Mouse (Mus musculus) MEL (cell line): Measurements from ENCODE around the gene Esam. TPM values are rescaled to one million over a fixed set of nuclear protein-coding genes. Genes with fewer than 3 reads are reported as not detected.
A peak's percentile ranks its signal among the peaks of the same experiment; 100 is the strongest.

Experiments used
- DNase-seq: peaks from one replicate; pipeline ENCODE4 v3.0.0; 2011; ENCODE audit warnings: low read depth, low spot score
- H3K27ac ChIP-seq: 2 replicates; pipeline ENCODE4 v1.5.1; 2012; ENCODE audit warnings: low read depth, mild to moderate bottlenecking, control low read depth, low read length, moderate library complexity; ENCODE audit not compliant: control insufficient read depth
- H3K27me3 ChIP-seq, 2 experiments: fragments of 150-350 bp in 1 of 2; sonication (generic) in 1 of 2; 2 replicates each; pipeline ENCODE4 v1.6.1; 2012; ENCODE audit warnings: low read length in 2 of 2, mild to moderate bottlenecking in 2 of 2, improper control_type of control experiment in 1 of 2, moderate library complexity in 1 of 2; ENCODE audit not compliant: insufficient read depth in 2 of 2, control insufficient read depth in 1 of 2
- H3K36me3 ChIP-seq, 2 experiments: 2 replicates each; pipeline ENCODE4 v1.6.1; 2012 to 2014; ENCODE audit warnings: low read length in 2 of 2, improper control_type of control experiment in 1 of 2, inconsistent platforms in 1 of 2, mild to moderate bottlenecking in 1 of 2; ENCODE audit not compliant: insufficient read depth in 2 of 2, control insufficient read depth in 1 of 2
- H3K4me1 ChIP-seq, 2 experiments: fragments of 150-350 bp in 1 of 2; sonication (generic) in 1 of 2; 2 replicates each; pipeline ENCODE4 v1.6.1; 2012; ENCODE audit warnings: low read length in 2 of 2, improper control_type of control experiment in 1 of 2, mild to moderate bottlenecking in 1 of 2; ENCODE audit not compliant: insufficient read depth in 2 of 2, control insufficient read depth in 1 of 2
- H3K4me3 ChIP-seq, 2 experiments: fragments of 150-350 bp in 1 of 2; sonication (generic) in 1 of 2; 2 replicates each; pipeline ENCODE4 v1.5.1; 2012; ENCODE audit warnings: low read depth in 2 of 2, low read length in 2 of 2, mild to moderate bottlenecking in 2 of 2, moderate library complexity in 2 of 2, control low read depth in 1 of 2, improper control_type of control experiment in 1 of 2; ENCODE audit not compliant: control insufficient read depth in 1 of 2, insufficient read depth in 1 of 2
- H3K79me2 ChIP-seq: 2 replicates; pipeline ENCODE4 v1.6.1; 2012; ENCODE audit warnings: mild to moderate bottlenecking, low read length, moderate library complexity; ENCODE audit not compliant: control insufficient read depth, poor library complexity, insufficient read depth
- H3K9ac ChIP-seq: 2 replicates; pipeline ENCODE4 v1.6.1; 2012; ENCODE audit warnings: low read depth, mild to moderate bottlenecking, control low read depth, low read length, moderate library complexity; ENCODE audit not compliant: control insufficient read depth, poor library complexity, severe bottlenecking
- H3K9me3 ChIP-seq: fragments of 150-350 bp; sonication (generic); replicated peaks from 2 replicates; pipeline ENCODE4 v1.6.1; 2012; ENCODE audit warnings: mild to moderate bottlenecking, low read length, improper control_type of control experiment, moderate library complexity; ENCODE audit not compliant: insufficient read depth
- BHLHE40 ChIP-seq: IDR thresholded peaks from 2 replicates; pipeline ENCODE4 v1.6.1; 2012; ENCODE audit warnings: low read depth, mild to moderate bottlenecking, inconsistent platforms, low read length, improper control_type of control experiment, borderline replicate concordance
- CTCF ChIP-seq, 3 experiments: IDR thresholded peaks in 2 of 3; conservative IDR thresholded peaks in 1 of 3; 2 replicates each; pipeline ENCODE4 v1.5.1; 2011 to 2012; ENCODE audit warnings: low read length in 3 of 3, low read depth in 2 of 3, mild to moderate bottlenecking in 2 of 3, improper control_type of control experiment in 1 of 3, inconsistent platforms in 1 of 3, mixed read lengths in 1 of 3, moderate library complexity in 1 of 3; ENCODE audit not compliant: control insufficient read depth in 1 of 3, insufficient read depth in 1 of 3, poor library complexity in 1 of 3, severe bottlenecking in 1 of 3
- ELF1 ChIP-seq: IDR thresholded peaks from 2 replicates; pipeline ENCODE4 v1.6.1; 2014; ENCODE audit warnings: low read depth, mild to moderate bottlenecking, inconsistent platforms, low read length, improper control_type of control experiment, moderate library complexity
- ETS1 ChIP-seq: IDR thresholded peaks from 2 replicates; pipeline ENCODE4 v1.6.1; 2012; ENCODE audit warnings: low read depth, mild to moderate bottlenecking, inconsistent platforms, low read length, improper control_type of control experiment, moderate library complexity
- GATA1 ChIP-seq: IDR thresholded peaks from 2 replicates; pipeline ENCODE4 v1.6.1; 2011; ENCODE audit warnings: low read depth, low read length, improper control_type of control experiment
- HCFC1 ChIP-seq: IDR thresholded peaks from 2 replicates; pipeline ENCODE4 v1.6.1; 2012; ENCODE audit warnings: low read depth, mild to moderate bottlenecking, inconsistent platforms, low read length, improper control_type of control experiment, moderate library complexity
- MAFK ChIP-seq: IDR thresholded peaks from 2 replicates; pipeline ENCODE4 v1.6.1; 2011; ENCODE audit warnings: low read depth, mild to moderate bottlenecking, low read length, improper control_type of control experiment, borderline replicate concordance
- MAX ChIP-seq: IDR thresholded peaks from 2 replicates; pipeline ENCODE4 v1.6.1; 2011; ENCODE audit warnings: low read length, improper control_type of control experiment
- MXI1 ChIP-seq: IDR thresholded peaks from 2 replicates; pipeline ENCODE4 v1.6.1; 2011; ENCODE audit warnings: mild to moderate bottlenecking, low read depth, low read length, improper control_type of control experiment
- MYB ChIP-seq: IDR thresholded peaks from 2 replicates; pipeline ENCODE4 v1.6.1; 2011; ENCODE audit warnings: mild to moderate bottlenecking, low read depth, low read length, improper control_type of control experiment
- POLR2AphosphoS2 ChIP-seq: IDR thresholded peaks from 2 replicates; pipeline ENCODE4 v1.6.1; 2011; ENCODE audit warnings: low read length, improper control_type of control experiment
- RCOR1 ChIP-seq: IDR thresholded peaks from 2 replicates; pipeline ENCODE4 v1.6.1; 2012; ENCODE audit warnings: low read depth, mild to moderate bottlenecking, inconsistent platforms, low read length, improper control_type of control experiment
- SIN3A ChIP-seq: IDR thresholded peaks from 2 replicates; pipeline ENCODE4 v1.6.1; 2012; ENCODE audit warnings: low read length, improper control_type of control experiment, inconsistent platforms
- SMC3 ChIP-seq: IDR thresholded peaks from 2 replicates; pipeline ENCODE4 v1.6.1; 2011; ENCODE audit warnings: low read depth, low read length, improper control_type of control experiment
- TAL1 ChIP-seq: IDR thresholded peaks from 2 replicates; pipeline ENCODE4 v1.6.1; 2012; ENCODE audit warnings: mild to moderate bottlenecking, inconsistent platforms, low read length, moderate library complexity, mixed read lengths
- TCF12 ChIP-seq: IDR thresholded peaks from 2 replicates; pipeline ENCODE4 v1.6.1; 2014; ENCODE audit warnings: low read depth, mild to moderate bottlenecking, inconsistent platforms, low read length, improper control_type of control experiment, moderate library complexity
- USF2 ChIP-seq, 2 experiments: IDR thresholded peaks; 2 replicates each; pipeline ENCODE4 v1.6.1; 2011 to 2012; ENCODE audit warnings: improper control_type of control experiment in 2 of 2, low read length in 2 of 2, borderline replicate concordance in 1 of 2, inconsistent platforms in 1 of 2, low read depth in 1 of 2, mild to moderate bottlenecking in 1 of 2; ENCODE audit not compliant: insufficient read depth in 1 of 2
- ZMIZ1 ChIP-seq: IDR thresholded peaks from 2 replicates; pipeline ENCODE4 v1.6.1; 2012; ENCODE audit warnings: low read depth, mild to moderate bottlenecking, inconsistent platforms, low read length, improper control_type of control experiment, moderate library complexity
- polyA plus RNA-seq, 2 experiments: library from polyadenylated mRNA; stranded (reverse) in 1 of 2; unstranded in 1 of 2; fragments of >175 nt in 1 of 2; fragments of >200 nt in 1 of 2; gene quantifications; 2 replicates each; pipeline versions ENCODE4 v1.2.1 to v1.2.4; 2012; ENCODE audit warnings: low replicate concordance in 2 of 2, low read depth in 1 of 2; ENCODE audit not compliant: insufficient read length in 2 of 2, insufficient read depth in 1 of 2, missing spikeins in 1 of 2
- total RNA-seq: library from RNA; depleted of rRNA; stranded (reverse); fragments of 300-350 nt; gene quantifications from 2 replicates; pipeline ENCODE4 v1.2.3, GENCODE M21; 2012

Esam gene
- total and polyA plus RNA-seq, 3 experiments, result 0.23 to 0.89 TPM; not detected in 1

DNA sequence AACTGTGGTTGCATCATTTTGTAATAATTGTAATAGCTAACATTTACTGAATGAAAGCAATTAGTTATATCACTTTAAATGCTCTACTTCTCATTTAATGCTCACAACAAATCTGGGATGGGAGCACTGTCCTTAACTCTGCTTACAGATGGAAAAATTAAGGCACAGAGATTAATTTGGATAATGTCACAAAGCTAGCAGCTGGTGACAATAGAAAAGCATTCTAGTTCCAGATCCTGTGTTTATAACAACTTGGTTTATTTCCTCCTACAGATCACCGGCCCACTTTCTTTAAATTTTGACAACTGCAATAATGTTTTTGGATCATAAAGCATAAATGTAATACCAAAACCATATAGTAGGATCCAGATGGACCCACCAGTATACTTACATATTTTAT lies 21.9 kb upstream of the Esam start:
- no peaks in the 10 kb centered on the region for H3K27me3 ChIP-seq
- H3K9ac ChIP-seq, result no peak overlapping the region
- H3K36me3 ChIP-seq, result no peaks in the 10 kb centered on the region; a peak in 1 of 4 replicates
- H3K79me2 ChIP-seq, result peaks cover 3% of the 10 kb centered on the region
- no peak overlapping the region for H3K4me3 ChIP-seq
- no peak for DNase-seq
- H3K27ac ChIP-seq, result no peak overlapping the region
- TF ChIP-seq SIN3A, result no peak
- TF ChIP-seq MAX, result no peak
- no peak for TF ChIP-seq TAL1
- TF ChIP-seq RCOR1, result no peak
- TF ChIP-seq POLR2AphosphoS2, result no peak
- TF ChIP-seq ZMIZ1, result no peak
- no peak for TF ChIP-seq ETS1
- TF ChIP-seq TCF12, result no peak
- TF ChIP-seq MAFK, result no peak
- TF ChIP-seq GATA1, result no peak
- no peak for TF ChIP-seq BHLHE40
- TF ChIP-seq MYB, result no peak
- TF ChIP-seq MXI1, result no peak
- TF ChIP-seq ELF1, result no peak
- no peak for TF ChIP-seq HCFC1
- H3K9me3 ChIP-seq, result no peaks in the 10 kb centered on the region
- H3K4me1 ChIP-seq, result no peaks in the 10 kb centered on the region

DNA sequence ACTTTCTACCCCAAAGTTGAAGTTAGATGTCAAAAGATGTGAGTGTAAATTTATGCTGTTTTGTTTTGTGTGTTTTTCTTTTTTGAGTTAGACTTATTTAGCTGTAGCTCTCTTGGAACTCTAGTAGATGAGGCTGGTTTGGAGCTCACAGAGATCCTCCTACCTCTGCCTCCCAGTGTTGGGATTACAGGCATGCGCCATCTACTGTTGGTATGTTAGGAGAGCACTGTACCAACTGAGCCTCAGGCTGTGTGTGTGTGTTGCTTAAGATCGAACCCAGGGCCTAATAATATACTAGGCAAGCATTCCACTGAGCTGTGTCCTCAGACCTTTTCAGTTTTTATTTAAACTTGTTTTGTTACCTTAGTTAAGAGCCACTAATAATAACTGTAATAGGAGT lies 15.8 kb upstream of the Esam start:
- no peaks in the 10 kb centered on the region for H3K79me2 ChIP-seq
- H3K27me3 ChIP-seq, result no peaks in the 10 kb centered on the region
- H3K9me3 ChIP-seq, result no peaks in the 10 kb centered on the region
- H3K27ac ChIP-seq, result no peak overlapping the region
- H3K4me1 ChIP-seq, result peaks cover 9 to 19% of the 10 kb centered on the region in 2 experiments
- no peak overlapping the region for H3K4me3 ChIP-seq
- no peak overlapping the region for H3K9ac ChIP-seq
- peak; percentile 43 for DNase-seq
- peaks cover 0 to 25% of the 10 kb centered on the region in 2 experiments; a peak in 2 of 4 replicates for H3K36me3 ChIP-seq
- TF ChIP-seq USF2 (IDR thresholded peaks at IDR 0.05; ENCODE audit: borderline replicate concordance in 1 of 2, insufficient read depth in 1 of 2, low read depth in 1 of 2, low read length in 2 of 2) (no peak), CTCF (IDR thresholded peaks at IDR 0.05 in 2 of 3, conservative IDR thresholded peaks at IDR 0.05 in 1 of 3; ENCODE audit: control insufficient read depth in 1 of 3, insufficient read depth in 1 of 3, low read depth in 2 of 3, low read length in 3 of 3, poor library complexity in 1 of 3, severe bottlenecking in 1 of 3) (peak; percentile 28 to 45 (median 37)), SMC3 (peak; percentile 20; the same call in 1 of the 2 replicates)
